Mouse (Mus musculus) lung, embryonic 14.5 days (tissue): Measurements from ENCODE around the gene Trhde. TPM values are rescaled to one million over a fixed set of nuclear protein-coding genes. Genes with fewer than 3 reads are reported as not detected.

Source experiments
- ATAC-seq: fragments of 200-750 bp; cut with Nextera tagmentation; 2 replicates; pipeline ENCODE4 v1.8.0; 2017; ENCODE audit warnings: mild to moderate bottlenecking, moderate TSS enrichment, moderate library complexity; ENCODE audit not compliant: insufficient read depth
- DNase-seq: peaks from one replicate; pipeline ENCODE4 v3.0.0-alpha.2; 2015
- H3K27ac ChIP-seq: fragments of 300-500 bp; sonication (generic); 2 replicates; pipeline ENCODE4 v1.5.1; 2014; ENCODE audit warnings: low read depth, mild to moderate bottlenecking, moderate library complexity
- H3K27me3 ChIP-seq: fragments of 300-500 bp; sonication (generic); 2 replicates; pipeline ENCODE4 v1.6.1; 2014; ENCODE audit warnings: low read length, control low read depth; ENCODE audit not compliant: insufficient read depth
- H3K36me3 ChIP-seq: fragments of 300-500 bp; sonication (generic); 2 replicates; pipeline ENCODE4 v1.6.1; 2014; ENCODE audit warnings: control low read depth; ENCODE audit not compliant: insufficient read depth
- H3K4me1 ChIP-seq: fragments of 300-500 bp; sonication (generic); 2 replicates; pipeline ENCODE4 v1.6.1; 2014; ENCODE audit warnings: antibody characterized with exemption, control low read depth; ENCODE audit not compliant: insufficient read depth
- H3K4me2 ChIP-seq: fragments of 300-500 bp; sonication (generic); 2 replicates; pipeline ENCODE4 v1.6.1; 2014; ENCODE audit warnings: mild to moderate bottlenecking
- H3K4me3 ChIP-seq: fragments of 300-500 bp; sonication (generic); 2 replicates; pipeline ENCODE4 v1.5.1; 2014; ENCODE audit warnings: low read depth, low read length
- H3K9ac ChIP-seq: fragments of 300-500 bp; sonication (generic); 2 replicates; pipeline ENCODE4 v1.6.1; 2014
- H3K9me3 ChIP-seq: fragments of 300-500 bp; sonication (generic); 2 replicates; pipeline ENCODE4 v1.6.1; 2016; ENCODE audit warnings: low read depth, low read length, control low read depth
- CTCF ChIP-seq: IDR thresholded peaks from 2 replicates; pipeline ENCODE4 v1.5.1; 2016; ENCODE audit warnings: antibody characterized with exemption, low read depth
- WGBS: fragments of 180-500 bp; shearing (Covaris S2); extraction: QIAGEN DNeasy Blood & Tissue Kit; methylation state at CpG from one replicate; pipeline ENCODE4 v1.1.7; 2014; 5-methylcytosine and 5-hydroxymethylcytosine counted together
- polyA plus RNA-seq: library from polyadenylated mRNA; unstranded; fragments of >200 nt; fragmentation: Nextera tagmentation; extraction: Ambion mirVana; gene quantifications from 2 replicates; pipeline ENCODE4 v1.2.1, GENCODE M21; 2014

Gene Trhde
- polyA plus RNA-seq, 1 experiment from 2014 or later = 0.07 TPM

DNA sequence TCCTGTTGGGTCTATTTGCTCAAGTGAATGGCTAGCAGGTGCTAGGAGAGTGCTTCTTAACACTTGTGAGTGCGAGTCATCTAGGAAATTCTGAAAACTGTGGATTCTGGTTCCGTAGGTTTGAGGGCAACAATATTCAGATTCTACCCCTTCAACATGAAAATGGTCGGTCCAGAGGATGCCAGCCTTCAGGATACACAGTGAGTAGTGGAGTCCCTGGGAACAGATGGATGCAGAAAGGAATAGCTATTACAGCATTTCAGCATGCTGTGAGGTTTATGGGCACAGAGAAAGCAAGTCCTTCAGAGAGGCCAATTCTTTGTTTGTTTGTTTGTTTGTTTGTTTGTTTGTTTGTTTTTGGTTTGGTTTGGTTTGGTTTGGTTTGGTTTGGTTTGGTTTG, 65.7 kb downstream of the Trhde start:
- ATAC-seq (no peak), DNase-seq (no peak)
- no peaks in the 10 kb centered on the region for H3K9me3 ChIP-seq
- no peaks in the 10 kb centered on the region for H3K27me3 ChIP-seq
- no peak overlapping the region for H3K4me3 ChIP-seq
- H3K4me2 ChIP-seq = no peak overlapping the region
- no peak overlapping the region for H3K9ac ChIP-seq
- no peak for TF ChIP-seq CTCF
- no peaks in the 10 kb centered on the region for H3K36me3 ChIP-seq
- WGBS = 71% methylated on average over 3 of the region's 3 CpGs
- H3K4me1 ChIP-seq = peaks cover 2% of the 10 kb centered on the region; the same call in 1 of the 2 replicates
- H3K27ac ChIP-seq = no peak overlapping the region

DNA sequence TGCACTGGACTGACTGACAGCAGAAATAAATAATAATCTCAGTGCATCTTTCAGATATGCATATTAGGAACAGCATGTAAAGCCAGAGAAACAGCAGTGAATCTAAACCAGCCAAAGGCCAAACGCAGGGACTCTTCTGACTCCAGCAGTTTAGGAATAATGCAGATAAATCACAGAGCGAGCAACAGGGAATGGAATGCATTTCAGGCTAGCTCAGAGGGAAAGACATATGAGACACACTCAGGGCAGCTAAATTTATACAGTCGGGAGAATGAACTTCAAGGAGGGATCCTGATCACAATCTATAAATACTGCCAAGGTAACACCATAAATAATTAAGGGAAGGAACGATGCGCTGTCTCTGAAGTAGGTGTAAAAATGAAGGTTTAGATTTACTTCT, 66.4 kb downstream of the Trhde start:
- DNase-seq (peak; percentile 12), ATAC-seq (no peak)
- 31% methylated on average over 5 of the region's 5 CpGs for WGBS
- Histone ChIP-seq H3K9ac (no peak overlapping the region), H3K4me3 (no peak overlapping the region), H3K36me3 (no peaks in the 10 kb centered on the region), H3K4me1 (peaks cover 2% of the 10 kb centered on the region; the same call in 1 of the 2 replicates), H3K27ac (no peak overlapping the region), H3K9me3 (no peaks in the 10 kb centered on the region), H3K27me3 (no peaks in the 10 kb centered on the region), H3K4me2 (no peak overlapping the region)
- TF ChIP-seq CTCF = no peak

DNA sequence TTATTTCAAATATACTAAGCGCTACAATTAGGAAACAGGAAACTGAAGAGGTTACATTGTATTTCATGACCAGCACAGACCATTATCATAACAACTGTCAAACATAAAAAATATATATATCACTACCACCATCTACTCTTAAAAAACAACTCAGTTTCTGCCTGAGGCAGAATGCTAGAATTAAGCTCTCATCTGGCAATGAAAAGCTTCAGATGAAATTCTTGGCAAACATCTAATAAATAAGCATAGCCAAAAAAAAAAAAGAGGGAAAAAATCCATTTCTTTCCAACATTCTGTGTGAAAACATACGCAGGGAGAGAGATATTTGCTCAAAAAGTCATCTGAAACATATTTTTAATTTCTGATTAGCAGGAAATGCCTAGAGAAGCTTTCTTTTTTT, 67.0 kb downstream of the Trhde start:
- H3K27me3 ChIP-seq = no peaks in the 10 kb centered on the region
- H3K36me3 ChIP-seq = no peaks in the 10 kb centered on the region
- no peak overlapping the region for H3K4me2 ChIP-seq
- TF ChIP-seq CTCF = no peak
- 55% methylated on average over 2 of the region's 2 CpGs for WGBS
- H3K4me3 ChIP-seq = no peak overlapping the region
- H3K27ac ChIP-seq = no peak overlapping the region
- ATAC-seq (no peak), DNase-seq (peak; percentile 23)
- no peak overlapping the region for H3K9ac ChIP-seq
- peaks cover 2% of the 10 kb centered on the region; the same call in 1 of the 2 replicates for H3K4me1 ChIP-seq
- H3K9me3 ChIP-seq = no peaks in the 10 kb centered on the region

DNA sequence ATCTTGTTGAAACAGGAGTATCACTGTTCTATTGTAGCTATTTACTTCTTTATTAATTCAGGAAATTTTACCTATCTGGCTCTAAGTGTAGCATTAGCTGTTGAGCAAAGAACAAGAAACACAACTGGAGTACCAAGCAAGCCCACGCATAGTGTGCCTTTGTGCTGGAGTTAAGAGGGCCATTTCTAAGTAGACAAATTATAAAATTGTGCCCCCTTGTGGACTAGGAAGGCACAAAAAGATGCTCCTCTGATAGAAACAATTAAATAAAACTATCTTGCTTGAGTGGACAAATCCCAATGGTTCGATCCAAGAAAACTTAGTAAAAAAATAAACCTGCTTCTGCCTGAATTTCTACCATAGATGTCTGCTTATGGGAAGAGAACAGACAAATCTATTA, 76.5 kb downstream of the Trhde start:
- Histone ChIP-seq H3K4me1 (no peaks in the 10 kb centered on the region), H3K36me3 (no peaks in the 10 kb centered on the region), H3K4me2 (no peak overlapping the region), H3K27me3 (no peaks in the 10 kb centered on the region), H3K9me3 (no peaks in the 10 kb centered on the region), H3K27ac (no peak overlapping the region), H3K4me3 (no peak overlapping the region), H3K9ac (no peak overlapping the region)
- no peak for ATAC-seq
- peak; percentile 31 for DNase-seq
- 83% methylated on average over 2 of the region's 2 CpGs for WGBS
- TF ChIP-seq CTCF = 0 out of 2 replicates have a peak, but pooled peaks have one; percentile 12

GRCm38 (mm10) chr10:114701791-114702190, 100.3 kb downstream of the Trhde start:
- no peaks in the 10 kb centered on the region for H3K27me3 ChIP-seq
- H3K9me3 ChIP-seq = no peaks in the 10 kb centered on the region
- DNase-seq (no peak), ATAC-seq (no peak)
- H3K4me3 ChIP-seq = no peak overlapping the region
- no peaks in the 10 kb centered on the region for H3K4me1 ChIP-seq
- H3K9ac ChIP-seq = no peak overlapping the region
- H3K4me2 ChIP-seq = no peak overlapping the region
- no peak overlapping the region for H3K27ac ChIP-seq
- H3K36me3 ChIP-seq = no peaks in the 10 kb centered on the region
- TF ChIP-seq CTCF = no peak

GRCm38 (mm10) chr10:114671791-114672415, 130.2 kb downstream of the Trhde start:
- H3K27me3 ChIP-seq = no peaks in the 10 kb centered on the region
- no peak overlapping the region for H3K27ac ChIP-seq
- H3K9me3 ChIP-seq = no peaks in the 10 kb centered on the region
- no peak for DNase-seq
- no peaks in the 10 kb centered on the region for H3K36me3 ChIP-seq
- ATAC-seq = no peak
- no peak overlapping the region for H3K4me3 ChIP-seq
- no peak for TF ChIP-seq CTCF
- no peaks in the 10 kb centered on the region for H3K4me1 ChIP-seq
- WGBS = 70% methylated on average over 6 of the region's 6 CpGs
- no peak overlapping the region for H3K9ac ChIP-seq
- no peak overlapping the region for H3K4me2 ChIP-seq

- H3K9ac ChIP-seq = no peak overlapping the region
- no peaks in the 10 kb centered on the region for H3K9me3 ChIP-seq
- H3K4me3 ChIP-seq = no peak overlapping the region
Observed at GRCm38 (mm10) chr10:114593046-114593445, 209.1 kb downstream of the Trhde start.

More at GRCm38 (mm10) chr10:114593046-114593445, 209.1 kb downstream of the Trhde start:
- ATAC-seq = no peak
- no peaks in the 10 kb centered on the region for H3K4me1 ChIP-seq
- no peak for DNase-seq
- H3K27ac ChIP-seq = no peak overlapping the region
- no peaks in the 10 kb centered on the region for H3K36me3 ChIP-seq
- no peak for TF ChIP-seq CTCF
- H3K4me2 ChIP-seq = no peak overlapping the region
- no peaks in the 10 kb centered on the region for H3K27me3 ChIP-seq
- WGBS = 79% methylated on average over 3 of the region's 3 CpGs
